Mouse (Mus musculus) stomach, postnatal 0 days (tissue): ENCODE measurements around the gene Tmprss4.
A peak's percentile ranks its signal among the peaks of the same experiment; 100 is the strongest.

Source experiments
- CTCF ChIP-seq: IDR thresholded peaks from 2 replicates; pipeline ENCODE4 v1.5.1; 2016; ENCODE audit warnings: antibody characterized with exemption, low read depth, mild to moderate bottlenecking, moderate library complexity
- EP300 ChIP-seq: optimal IDR thresholded peaks from 2 replicates; pipeline ENCODE3; 2016; ENCODE audit warnings: antibody characterized with exemption

DNA sequence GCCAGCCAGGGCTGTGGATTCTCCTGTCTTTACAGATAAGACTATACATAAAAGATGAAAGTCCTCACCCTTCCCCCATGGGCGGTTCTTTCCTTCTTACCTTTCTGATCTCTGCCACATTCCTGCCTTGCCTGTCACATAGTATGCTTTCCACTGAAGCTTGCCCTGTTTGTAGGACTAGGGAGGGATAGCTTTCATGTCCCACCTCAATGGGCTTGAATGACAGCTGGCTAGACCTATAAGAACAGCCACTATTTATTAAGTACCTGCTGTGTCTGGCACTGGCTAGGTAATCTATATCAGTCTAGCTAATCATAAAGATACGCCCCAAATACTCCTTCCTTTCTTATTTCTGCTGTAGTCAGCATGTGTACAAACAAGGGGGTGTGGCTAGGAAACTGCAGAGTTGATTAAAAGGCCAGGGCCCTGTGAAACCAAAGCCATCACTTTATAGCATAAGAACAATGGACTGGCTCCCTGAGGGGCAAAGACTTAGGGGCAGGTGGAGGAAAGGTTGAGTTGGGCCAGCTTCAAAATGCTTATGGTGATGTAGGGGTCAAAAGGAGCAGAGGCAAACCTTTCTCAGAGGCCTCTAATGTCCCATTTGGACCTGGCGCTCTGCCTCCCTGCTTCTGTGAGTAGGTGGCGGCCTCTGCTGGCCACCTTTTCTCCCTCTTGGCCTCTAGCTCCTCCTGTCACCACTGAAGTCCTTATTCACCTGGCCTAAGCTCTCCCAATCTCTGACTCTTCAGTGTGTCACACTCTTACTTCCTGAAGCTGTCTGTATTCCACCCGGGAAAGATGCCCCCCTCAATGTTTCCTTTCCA is 70.2 kb downstream of the Tmprss4 start:
- TF ChIP-seq CTCF (peak; percentile 83), EP300 (no peak)
